Mouse (Mus musculus): ENCODE data around the gene Chd4.

GRCm38 (mm10) chr6:125129710-125130402 lies 34.1 kb downstream of the Chd4 start:
- TF ChIP-seq POLR2A (IDR thresholded peaks at IDR 0.05; ENCODE audit: insufficient read depth, low read length), result no peak
- no peak for TF ChIP-seq CTCF (IDR thresholded peaks at IDR 0.05; ENCODE audit: low read depth, low read length)

Measured in ES-Bruce4 (cell line).